Mouse (Mus musculus) thymus, postnatal 10 days (tissue): Measurements from ENCODE around the gene Lyzl6.

Experiments used
- DNase-seq, 2 experiments: peaks; one replicate each; pipeline ENCODE4 v3.0.0; 2021; ENCODE audit warnings: low spot score in 2 of 2

Gene Lyzl6

DNA sequence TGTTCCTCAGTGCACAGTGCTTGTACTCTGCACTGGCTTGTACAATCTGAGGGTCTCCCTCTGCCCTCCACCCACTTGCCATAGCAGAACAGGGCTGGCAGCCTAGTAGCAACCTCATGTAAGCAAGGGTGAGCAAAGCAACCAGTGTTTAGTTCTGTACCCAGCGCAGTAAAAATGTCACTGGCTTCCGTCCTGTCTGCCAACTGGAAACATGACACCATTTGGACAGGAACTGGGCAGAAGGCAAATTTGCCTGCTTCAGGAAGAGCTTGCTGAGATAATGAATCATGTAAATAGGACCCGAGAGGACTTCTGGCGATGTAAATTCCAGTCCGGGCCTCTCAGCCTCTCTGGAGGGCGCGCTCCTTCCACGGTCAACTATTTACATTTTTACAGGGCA, 7.0 kb upstream of the Lyzl6 start:
- no peak for DNase-seq

DNA sequence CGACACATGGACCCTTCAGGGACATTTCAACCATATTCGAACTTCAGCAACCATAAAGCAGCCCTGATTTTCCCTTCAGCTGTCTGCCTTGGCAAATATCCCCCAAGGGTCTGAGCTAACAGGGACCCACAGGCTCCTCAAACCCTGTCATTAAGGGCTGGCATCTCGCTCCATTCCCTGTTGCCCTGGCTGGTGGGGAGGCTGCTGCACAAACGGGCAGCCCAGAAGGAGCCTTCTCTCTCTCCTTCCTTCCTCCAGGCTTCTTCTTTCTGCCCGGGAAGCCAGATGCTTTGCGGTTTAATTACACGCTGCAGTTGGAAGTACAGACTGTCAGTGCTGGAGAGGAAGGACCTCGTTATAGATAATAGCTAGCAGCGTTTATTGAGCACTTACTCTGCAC, 4.5 kb upstream of the Lyzl6 start:
- DNase-seq: no peak

DNA sequence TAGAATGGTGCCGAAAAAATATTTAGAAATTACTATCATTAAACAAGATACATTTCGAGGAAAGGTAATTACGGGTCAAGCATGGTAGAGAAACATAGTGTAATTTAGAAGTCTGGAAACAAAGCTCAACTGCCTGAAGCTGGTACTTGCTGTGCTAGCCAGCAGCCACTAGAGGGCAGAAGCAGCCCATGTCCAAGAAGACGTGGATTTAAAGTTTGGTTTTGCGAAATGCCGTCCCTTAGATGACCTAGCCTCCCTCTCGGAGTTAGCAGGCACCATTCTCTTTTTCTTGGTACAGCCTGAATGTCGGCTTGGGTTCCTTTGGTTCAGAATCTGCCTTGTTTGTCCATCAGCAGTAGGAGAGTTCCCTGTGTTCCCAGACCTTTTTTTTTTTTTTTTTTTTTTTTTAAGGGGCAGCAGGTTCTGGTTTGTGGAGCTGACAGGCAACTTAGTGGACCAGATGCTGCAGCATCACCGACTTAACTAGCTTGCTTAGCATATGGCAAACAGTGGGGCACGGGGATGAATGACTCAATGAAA, 787 bp upstream of the Lyzl6 start:
- DNase-seq: peak in 1 of 2 experiments; percentile 35

DNA sequence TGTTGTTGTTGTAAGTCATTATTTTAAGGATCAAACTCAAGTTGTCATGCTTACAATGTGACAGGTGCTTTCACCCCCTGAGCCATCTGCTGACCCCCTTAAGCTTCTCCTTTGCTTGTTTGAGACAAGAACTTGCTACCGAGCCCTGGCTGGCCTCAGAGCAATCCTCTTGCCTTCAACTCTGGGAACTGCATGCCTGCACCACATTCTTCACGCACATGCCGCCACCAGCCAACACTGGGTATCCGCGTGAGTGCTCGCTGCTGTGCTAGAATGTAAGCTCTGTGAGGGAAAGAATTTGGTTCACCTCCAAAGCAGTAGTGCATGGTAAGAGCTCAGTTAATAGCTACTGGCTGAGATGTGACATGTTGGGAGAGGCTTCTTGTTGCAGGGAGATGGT, 2.4 kb downstream of the Lyzl6 start:
- no peak for DNase-seq

DNA sequence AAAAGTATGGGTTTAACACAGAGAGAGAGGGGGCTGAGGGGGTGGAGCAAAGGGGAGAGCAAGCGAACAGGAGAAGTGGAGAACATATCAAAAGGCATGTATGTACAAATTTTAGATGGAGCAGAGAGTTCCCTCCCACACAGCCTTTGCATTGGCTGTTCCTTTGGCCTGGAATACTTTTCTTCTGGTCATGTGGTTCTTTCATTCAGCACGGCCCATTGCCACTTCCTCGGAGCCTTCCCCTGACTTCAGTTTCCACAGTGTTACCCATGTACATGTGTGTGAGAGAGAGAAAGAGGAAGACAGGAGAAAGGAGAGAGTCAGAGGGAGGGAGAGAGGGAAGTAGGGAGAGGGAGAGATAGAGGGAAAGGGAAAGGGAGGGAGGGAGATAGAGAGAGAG, 3.2 kb downstream of the Lyzl6 start:
- DNase-seq: no peak

DNA sequence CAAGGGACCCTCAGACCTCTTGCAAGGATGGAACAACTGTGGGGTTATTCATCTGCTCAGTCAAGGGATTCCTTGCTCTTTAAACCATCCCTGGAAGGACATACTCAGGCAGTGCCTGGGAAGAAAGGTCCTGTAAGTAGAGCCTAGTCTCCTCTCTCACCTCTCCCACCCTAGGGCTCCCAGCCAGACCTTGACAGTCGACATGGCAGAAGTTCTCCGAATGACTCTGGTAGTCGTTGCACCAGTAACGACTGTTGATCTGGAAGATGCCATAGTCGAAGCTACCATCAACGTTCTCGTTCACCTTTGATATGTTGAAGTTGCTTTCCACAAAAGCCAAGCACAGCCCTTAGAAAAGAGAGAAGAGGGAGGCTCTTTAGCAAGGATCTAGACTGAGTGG, 3.9 kb downstream of the Lyzl6 start:
- DNase-seq: no peak

DNA sequence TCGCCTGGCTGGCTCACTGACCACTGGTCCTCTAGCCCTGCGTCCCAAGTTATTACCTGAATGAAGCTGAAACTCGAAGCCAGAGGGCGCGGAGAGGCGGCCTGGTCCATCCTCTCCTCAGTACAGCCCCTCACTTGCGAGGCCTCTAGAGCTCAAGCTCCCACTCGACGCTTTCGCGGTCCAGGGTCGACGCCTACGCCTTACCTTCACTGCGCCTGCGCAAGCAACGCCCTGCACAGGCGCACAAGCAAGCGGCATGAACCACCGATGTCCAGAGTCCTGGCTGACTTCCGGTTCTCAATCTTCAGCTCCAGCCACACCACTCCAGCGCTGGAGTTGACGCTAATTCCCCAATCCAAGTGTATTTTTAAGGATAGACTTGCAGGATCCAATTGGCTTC, 11.2 kb downstream of the Lyzl6 start:
- no peak for DNase-seq

DNA sequence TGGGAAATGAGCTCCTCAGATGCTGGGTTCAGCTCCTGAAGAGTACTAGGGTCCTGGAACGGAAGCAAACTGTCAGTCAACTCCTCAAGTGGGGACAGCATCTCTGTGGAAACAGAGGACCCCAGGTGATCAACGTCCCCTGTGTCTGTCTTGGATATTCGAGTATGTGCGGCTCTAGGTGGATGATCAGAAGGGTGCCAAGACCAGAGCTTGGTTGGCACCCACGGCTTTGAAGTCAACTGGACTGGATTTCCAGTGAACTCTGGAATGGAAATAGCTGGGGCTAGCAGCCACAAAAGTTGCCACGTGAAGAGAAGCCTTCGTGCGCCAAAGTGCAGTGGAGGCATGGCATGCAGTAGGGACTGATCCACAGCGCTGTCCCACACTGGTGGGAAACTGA, 17.6 kb downstream of the Lyzl6 start, which contains the start of gene Gm884:
Gm884 (minus strand) TSS at position 101 of the 400 bp plus-strand sequence.
- DNase-seq: no peak

DNA sequence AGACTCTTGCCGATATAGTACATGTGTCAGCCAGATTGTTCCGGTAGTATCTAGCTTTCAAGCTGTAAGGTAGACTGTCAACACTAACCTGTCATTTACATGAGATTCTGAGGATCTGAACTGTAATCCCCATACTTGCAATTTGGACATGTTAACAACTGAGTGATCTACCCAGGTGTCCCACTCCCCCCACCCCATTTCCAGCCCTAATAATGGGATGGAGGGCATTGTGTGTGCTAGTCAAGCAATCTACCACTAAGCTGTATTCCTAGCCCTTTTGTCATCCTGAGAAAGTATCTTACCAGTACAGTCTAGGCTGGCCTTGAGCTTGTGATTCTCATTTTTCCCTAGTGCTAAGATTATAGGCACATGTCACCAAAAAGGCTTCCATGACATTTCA, 27.9 kb downstream of the Lyzl6 start:
- DNase-seq: no peak

DNA sequence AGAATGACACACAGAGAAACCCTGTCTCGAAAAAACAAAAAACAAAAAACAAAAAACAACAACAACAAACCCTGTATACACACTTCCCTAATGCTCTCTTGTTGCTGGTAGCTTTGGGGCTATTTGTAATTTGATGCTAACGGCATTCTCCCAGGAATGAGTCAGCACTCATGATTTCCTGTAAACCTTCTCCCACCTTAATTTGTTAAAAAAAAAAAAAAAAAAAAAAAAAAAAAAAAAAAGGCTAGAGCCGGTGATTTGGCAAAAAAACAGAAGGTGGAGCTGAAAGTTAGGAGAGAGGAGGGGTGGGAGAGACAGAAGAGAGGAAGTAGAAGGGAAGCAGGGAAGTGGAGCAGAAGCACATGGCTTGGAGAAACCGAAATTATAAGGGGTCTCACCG, 32.1 kb downstream of the Lyzl6 start:
- no peak for DNase-seq
